Mouse (Mus musculus) retina, adult 2 months (tissue): ENCODE results near the gene Hfm1.

Source experiments
- DNase-seq: peaks from one replicate; pipeline ENCODE4 v3.0.0-alpha.2; 2012; ENCODE audit warnings: low read depth, low spot score

The Hfm1 gene

GRCm38 (mm10) chr5:106925488-106926368, at the start of gene Hfm1:
TSS of gene Hfm1 (minus strand) at chr5:106926321.
- DNase-seq, result no peak

- no peak for DNase-seq
These were observed 47.8 kb upstream of the Hfm1 start for GRCm38 (mm10) chr5:106973883-106974282.

- DNase-seq, result no peak
These were observed 41.5 kb upstream of the Hfm1 start for GRCm38 (mm10) chr5:106967578-106967977.

- DNase-seq, result no peak
These were observed 40.3 kb upstream of the Hfm1 start for GRCm38 (mm10) chr5:106966443-106966842.

GRCm38 (mm10) chr5:106964513-106965014, 38.4 kb upstream of the Hfm1 start:
- DNase-seq, result no peak

- DNase-seq, result peak; percentile 81
These were observed 37.7 kb upstream of the Hfm1 start, which contains the start of gene Cdc7 for GRCm38 (mm10) chr5:106963584-106964512. TSS of gene Cdc7 (plus strand) at chr5:106964322.

- no peak for DNase-seq
These were observed 34.3 kb upstream of the Hfm1 start for GRCm38 (mm10) chr5:106960451-106960850.

GRCm38 (mm10) chr5:106959031-106959430, 32.9 kb upstream of the Hfm1 start:
- DNase-seq, result no peak

GRCm38 (mm10) chr5:106956467-106956866, 30.3 kb upstream of the Hfm1 start:
- no peak for DNase-seq

GRCm38 (mm10) chr5:106948683-106949082, 22.6 kb upstream of the Hfm1 start:
- DNase-seq, result no peak

- DNase-seq, result no peak
These were observed 20.2 kb upstream of the Hfm1 start for GRCm38 (mm10) chr5:106946342-106946741.

GRCm38 (mm10) chr5:106927996-106928395, 1.9 kb upstream of the Hfm1 start:
- no peak for DNase-seq

- DNase-seq, result no peak
These were observed 207 bp upstream of the Hfm1 start for GRCm38 (mm10) chr5:106926369-106926686.

- DNase-seq, result peak; percentile 69
These were observed 6.8 kb downstream of the Hfm1 start for GRCm38 (mm10) chr5:106919315-106919714.

- no peak for DNase-seq
These were observed 29.2 kb downstream of the Hfm1 start for GRCm38 (mm10) chr5:106896879-106897278.

GRCm38 (mm10) chr5:106891773-106892172, 34.3 kb downstream of the Hfm1 start:
- DNase-seq, result no peak

- no peak for DNase-seq
These were observed 38.6 kb downstream of the Hfm1 start for GRCm38 (mm10) chr5:106887303-106888071.

- DNase-seq, result no peak
These were observed 40.6 kb downstream of the Hfm1 start for GRCm38 (mm10) chr5:106885517-106885916.

- DNase-seq, result no peak
These were observed 49.7 kb downstream of the Hfm1 start for GRCm38 (mm10) chr5:106876438-106876837.

GRCm38 (mm10) chr5:106860415-106860814, 65.7 kb downstream of the Hfm1 start:
- peak; percentile 54 for DNase-seq

GRCm38 (mm10) chr5:106853284-106853683, 72.8 kb downstream of the Hfm1 start:
- no peak for DNase-seq
